Mouse (Mus musculus): ENCODE measurements at regions not wholly inside any gene's neighbourhood (a gene's known extent, or its start where the extent isn't known, plus 50 kb on each side); places are given as distances from the start of the nearest gene placed in this dataset.
A peak's percentile ranks its signal among the peaks of the same experiment; 100 is the strongest.

DNA sequence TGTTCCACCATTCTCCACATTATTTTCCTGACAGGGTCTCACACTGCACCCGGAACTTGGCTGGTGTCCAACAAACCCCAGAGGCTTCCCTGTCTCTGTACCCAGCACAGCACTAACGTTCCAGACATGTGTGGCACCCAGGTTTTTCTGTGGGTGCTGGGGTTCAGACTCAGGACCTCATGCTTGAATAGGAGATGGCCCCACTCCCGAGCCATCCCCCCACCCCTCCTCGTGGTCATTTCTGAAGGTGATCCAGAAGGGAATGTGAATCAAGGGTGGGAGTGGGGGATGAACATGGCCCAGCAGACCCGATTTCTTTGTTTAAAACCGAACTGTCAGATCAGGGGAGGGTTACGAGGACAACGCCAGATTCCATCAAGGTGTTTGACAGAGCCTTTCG lies 245.6 kb downstream of the Tbc1d1 start:
- DNase-seq: no peak

DNA sequence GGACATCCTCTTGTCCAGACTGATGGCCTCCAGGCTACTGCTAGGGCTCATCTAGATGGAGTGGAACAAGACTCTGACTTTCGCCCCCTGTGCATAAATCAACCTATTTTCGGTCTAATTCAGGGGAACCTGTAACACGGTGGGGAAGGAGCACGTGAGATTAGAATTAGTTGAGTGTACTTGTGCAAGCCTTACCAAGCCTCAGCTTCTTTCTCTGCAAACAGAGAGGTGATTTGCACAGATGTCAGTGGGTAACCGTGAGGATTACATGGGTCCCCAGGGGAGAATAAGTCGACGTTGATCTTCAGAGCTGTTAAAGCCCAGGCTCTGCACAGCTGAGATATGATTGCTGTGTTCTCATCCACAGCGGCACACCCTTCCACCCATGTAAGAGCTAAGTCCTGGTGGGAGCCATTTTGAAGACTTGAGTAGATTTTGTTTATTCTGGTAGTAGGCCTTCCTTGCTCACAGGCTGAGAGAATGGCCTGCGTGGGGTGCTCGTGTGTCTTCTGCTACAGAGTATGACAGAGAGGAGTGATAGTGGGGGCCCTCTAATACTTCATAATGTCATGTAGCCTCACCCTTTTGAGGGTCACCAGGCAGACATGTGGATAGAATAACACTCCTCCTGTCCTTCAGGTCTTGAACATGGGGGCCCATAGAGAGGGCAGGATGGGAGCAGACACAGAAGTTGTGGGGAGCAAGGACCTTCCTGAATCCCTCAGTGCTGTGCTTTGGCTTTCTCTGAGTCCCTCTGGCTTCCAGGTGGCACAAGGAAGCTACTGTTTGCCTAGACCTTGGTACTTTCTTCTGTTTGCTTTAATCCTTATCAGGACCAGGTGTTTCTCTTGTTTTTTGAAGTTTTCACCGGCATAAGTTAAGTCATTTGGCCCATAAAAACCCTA lies 247.2 kb downstream of the Tbc1d1 start:
- DNase-seq: no peak

DNA sequence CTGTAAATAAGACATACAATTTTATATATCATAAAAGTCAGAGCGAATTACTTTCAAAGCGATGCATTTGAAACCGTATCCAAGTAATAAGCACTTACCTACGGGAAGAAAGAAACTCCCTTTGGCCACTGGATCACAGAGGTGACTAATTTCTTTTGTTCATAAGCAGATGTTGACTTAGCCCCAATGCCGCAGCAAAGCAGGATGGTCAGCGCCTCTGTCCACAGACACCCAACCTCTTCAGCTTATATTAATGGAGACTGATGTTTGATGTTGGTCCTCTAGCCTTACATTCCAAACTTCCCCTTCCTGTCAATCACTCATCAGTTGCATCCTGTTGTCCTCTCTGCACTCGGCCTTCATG lies 247.9 kb downstream of the Tbc1d1 start:
- DNase-seq: no peak

DNA sequence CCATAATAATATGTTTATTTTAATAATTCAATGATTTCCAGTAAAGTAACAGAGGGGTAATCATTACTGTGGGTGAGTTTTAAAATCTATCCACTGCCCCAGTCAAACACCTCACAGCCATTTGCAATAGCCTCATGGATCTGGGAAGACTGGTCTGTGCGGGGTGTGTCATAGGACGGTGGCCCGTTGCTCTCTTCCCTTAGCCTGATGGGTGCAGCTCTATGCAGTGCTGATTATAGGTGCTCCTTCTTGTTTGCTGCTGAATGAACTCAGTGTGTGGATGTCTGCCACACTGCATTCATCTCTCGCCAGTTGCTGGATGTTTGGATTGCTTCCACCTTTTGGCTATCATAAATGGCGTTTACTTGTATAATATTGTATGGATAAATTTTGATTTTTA lies 248.4 kb downstream of the Tbc1d1 start:
- DNase-seq: no peak

- DNase-seq: no peak
Observed at GRCm38 (mm10) chr5:64408938-64409337, 252.8 kb downstream of the Tbc1d1 start.

- peak; percentile 38 for DNase-seq
Observed at GRCm38 (mm10) chr5:64410621-64411020, 254.5 kb downstream of the Tbc1d1 start.

- DNase-seq: no peak
Observed at GRCm38 (mm10) chr5:64414519-64414918, 258.4 kb downstream of the Tbc1d1 start.

GRCm38 (mm10) chr5:64419395-64419794 lies 263.3 kb downstream of the Tbc1d1 start:
- no peak for DNase-seq

DNA sequence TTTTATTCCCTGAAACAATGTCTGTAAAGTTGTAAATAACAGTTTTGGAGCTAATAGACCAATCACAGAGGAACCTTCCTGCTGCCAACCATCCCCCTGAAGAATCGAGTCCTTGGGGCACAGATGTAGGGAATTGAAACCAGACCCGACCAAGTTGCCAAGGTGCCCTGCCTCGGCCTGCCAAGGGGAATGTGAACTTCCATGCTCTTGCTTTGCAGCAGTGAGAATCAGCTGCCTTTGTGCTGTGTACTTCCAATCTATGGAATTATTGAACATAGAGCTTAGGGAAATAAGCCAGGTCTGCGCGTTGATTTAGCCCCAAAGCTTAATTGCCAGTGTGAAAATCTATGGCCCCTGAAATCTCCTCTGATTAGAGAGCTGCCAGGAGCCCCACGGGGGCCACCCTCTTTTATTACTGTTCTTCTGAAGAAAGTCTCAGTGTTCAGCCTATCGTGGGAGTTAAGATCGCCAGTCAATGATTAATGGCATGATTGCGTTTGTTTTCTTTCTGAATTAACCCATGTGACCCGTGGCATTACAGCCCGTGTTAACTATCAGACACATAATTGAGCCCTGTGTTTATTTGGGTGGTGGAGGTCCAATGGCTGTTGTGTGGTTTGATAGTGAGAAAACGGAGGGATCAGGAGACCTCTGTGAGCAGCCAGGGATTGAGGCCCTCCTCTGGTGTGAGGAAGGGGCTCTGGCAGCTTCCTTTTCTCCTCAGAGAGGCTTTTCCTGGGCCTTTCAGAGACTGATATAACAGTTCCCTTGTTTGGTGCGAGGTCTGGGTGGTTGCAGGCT lies 266.9 kb downstream of the Tbc1d1 start:
- DNase-seq: no peak

- DNase-seq: peak; percentile 17
Observed at GRCm38 (mm10) chr5:64428822-64429221, 272.7 kb downstream of the Tbc1d1 start.

DNA sequence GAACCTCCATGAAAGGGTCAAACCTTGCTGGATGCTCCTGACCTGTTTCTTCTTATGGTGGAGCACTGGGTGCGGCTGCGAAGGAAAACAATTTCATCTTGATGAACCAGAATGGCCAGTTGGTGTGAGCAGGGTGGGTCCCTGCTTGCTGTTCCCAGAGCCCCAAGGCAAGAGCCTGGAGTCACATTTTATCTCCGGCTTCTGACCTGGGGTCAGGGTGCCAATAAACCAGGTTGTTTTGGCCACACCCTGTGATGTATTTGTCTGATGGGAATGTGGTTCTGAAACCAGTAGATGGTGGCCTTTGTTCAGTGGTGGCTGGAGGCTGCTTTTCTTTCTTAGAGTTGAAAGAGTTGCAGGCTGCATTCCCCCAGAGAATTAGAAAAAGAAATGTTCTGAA lies 274.4 kb downstream of the Tbc1d1 start:
- DNase-seq: no peak

GRCm38 (mm10) chr5:64431624-64432023 lies 275.5 kb downstream of the Tbc1d1 start:
- DNase-seq: no peak

GRCm38 (mm10) chr5:64433786-64434185 lies 277.7 kb downstream of the Tbc1d1 start:
- no peak for DNase-seq

GRCm38 (mm10) chr5:64435491-64435890 lies 279.4 kb downstream of the Tbc1d1 start:
- no peak for DNase-seq

GRCm38 (mm10) chr5:64435958-64436357 lies 279.9 kb downstream of the Tbc1d1 start:
- DNase-seq: no peak

DNA sequence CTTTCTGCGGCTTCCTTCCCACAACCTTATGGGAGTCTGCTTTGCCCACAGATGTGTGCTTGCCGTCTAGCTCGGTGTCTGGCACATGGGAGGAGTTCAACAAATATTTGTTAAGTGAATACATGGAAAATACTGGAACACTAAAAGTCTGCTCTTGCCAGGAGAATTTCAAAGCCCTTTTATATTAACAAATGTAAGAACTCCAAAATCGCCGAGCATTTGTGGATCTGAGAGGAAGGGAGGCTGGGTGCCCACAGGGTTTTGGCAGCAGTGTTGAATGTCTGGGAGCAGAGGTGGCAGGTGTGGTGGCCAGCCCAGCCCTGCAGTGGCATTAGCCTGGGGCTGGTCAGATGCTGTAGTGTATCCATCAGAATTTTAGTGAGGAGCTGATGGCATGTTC lies 281.6 kb downstream of the Tbc1d1 start:
- DNase-seq: no peak

- no peak for DNase-seq
Observed at GRCm38 (mm10) chr5:64438446-64439134, 282.5 kb downstream of the Tbc1d1 start.

DNA sequence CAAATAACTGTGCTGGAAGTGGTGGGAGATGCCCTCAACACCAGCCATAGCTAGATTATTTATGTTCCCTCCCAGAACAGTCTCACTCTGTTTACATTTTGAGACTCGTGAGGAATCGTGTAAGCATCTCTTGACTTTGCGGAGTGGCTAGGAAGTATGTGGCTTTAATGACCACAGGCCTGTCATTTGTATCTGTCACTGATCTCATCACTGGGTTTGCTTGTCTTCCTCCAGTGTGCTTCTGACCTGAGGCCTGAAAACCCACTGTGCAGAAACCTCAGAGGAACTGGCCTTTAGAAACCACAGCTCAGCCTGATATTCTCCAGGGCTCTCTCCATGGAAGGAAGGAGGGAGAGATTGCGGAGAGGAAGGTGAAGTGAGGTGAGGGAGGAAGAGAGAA lies 291.7 kb downstream of the Tbc1d1 start:
- DNase-seq: no peak

GRCm38 (mm10) chr5:64452668-64453334 lies 296.7 kb downstream of the Tbc1d1 start:
- no peak for DNase-seq

DNA sequence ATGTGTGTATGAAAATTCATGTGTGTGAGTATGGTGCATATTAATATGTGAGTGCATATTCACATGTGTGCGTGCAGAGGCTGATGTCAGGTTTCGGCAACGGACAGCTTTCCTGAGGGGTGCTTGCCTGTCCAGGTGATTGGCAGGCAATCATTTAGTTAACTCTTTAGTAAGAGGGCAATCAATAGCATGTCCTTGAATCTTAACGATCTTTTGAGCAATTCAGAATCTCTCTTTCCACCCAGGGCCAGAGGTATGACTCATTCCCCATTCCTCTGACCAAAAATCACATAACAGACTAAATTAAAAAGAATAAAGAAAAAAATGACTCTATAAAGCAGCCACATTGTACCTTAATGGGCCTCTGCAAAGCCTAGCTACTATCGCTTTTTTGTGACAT lies 303.7 kb downstream of the Tbc1d1 start:
- no peak for DNase-seq

GRCm38 (mm10) chr5:64460891-64461290 lies 304.8 kb downstream of the Tbc1d1 start:
- no peak for DNase-seq

DNA sequence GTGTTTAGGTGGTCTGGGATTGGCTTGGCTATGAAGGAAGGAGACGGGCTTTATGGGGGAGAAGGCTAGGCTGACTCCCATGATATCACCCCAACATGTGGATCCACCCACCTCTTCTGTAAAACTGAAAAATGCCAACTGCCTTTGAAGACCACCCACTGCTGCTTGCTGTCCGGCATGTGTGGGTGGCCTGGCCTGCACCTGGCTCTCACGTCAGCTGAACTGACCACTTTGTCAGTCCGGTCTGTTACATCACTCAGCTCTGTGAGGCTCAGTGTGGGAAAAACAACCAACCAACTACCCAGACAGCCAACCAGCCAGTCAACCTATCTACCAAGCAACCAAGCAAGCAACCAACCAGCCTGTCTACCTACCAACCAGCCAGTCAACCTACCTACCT lies 305.5 kb downstream of the Tbc1d1 start:
- DNase-seq: no peak

- DNase-seq: no peak
Observed at GRCm38 (mm10) chr5:64462411-64462810, 306.3 kb downstream of the Tbc1d1 start.

Data from lung, postnatal 14 days (tissue).